In genomic region chr13:115037304-115037703, GRCm38 (mm10) we compare ENCODE assay signal across 14 mouse cellular contexts. TPM values are rescaled to one million over a fixed set of nuclear protein-coding genes. Genes with fewer than 3 reads are reported as not detected.
DNase-seq lines count a peak whose midpoint lies in the region; ATAC-seq and TF ChIP-seq lines count a peak whose summit lies in the region.
"Had no signal": no experiment of that assay in that cellular context is flagged by ENCODE, and none has a peak within 500 bp of the region (broad histone marks: within the 10 kb centered on the region; RNA-seq: fewer than 3 reads in every experiment).

No protein-coding gene starts in this region.

- peak; percentile 65 for DNase-seq in hindbrain, postnatal 0 days (ENCODE audit: low spot score)
- no peak for DNase-seq in hindbrain, embryonic 10.5 days (ENCODE audit: low spot score)
- DNase-seq in lung, postnatal 14 days = no peak
- no peak for DNase-seq in left cerebral cortex, adult 18-20 months (ENCODE audit: low spot score in 2 of 2)
- DNase-seq: adrenal gland, postnatal 25 days; cerebellum, postnatal 25 days; gastrocnemius, postnatal 14 days; heart, postnatal 14 days; lung, adult 18-20 months; thymus, adult 18-20 months had no signal

- no peaks in the 10 kb centered on the region for H3K9me3 ChIP-seq in hindbrain, postnatal 0 days (ENCODE audit: low read length)
- H3K9me3 ChIP-seq in hindbrain, embryonic 10.5 days = no peaks in the 10 kb centered on the region
- no peaks in the 10 kb centered on the region for H3K9me3 ChIP-seq in lung, embryonic 16.5 days (ENCODE audit: control insufficient read depth, low read length)
- no peaks in the 10 kb centered on the region for H3K9me3 ChIP-seq in embryonic facial prominence, embryonic 15.5 days (replicated peaks)
- no peaks in the 10 kb centered on the region for H3K9me3 ChIP-seq in stomach, embryonic 15.5 days

- no peak overlapping the region for H3K4me2 ChIP-seq in hindbrain, postnatal 0 days (ENCODE audit: low read depth, low read length)
- no peak overlapping the region for H3K4me2 ChIP-seq in lung, embryonic 16.5 days (ENCODE audit: low read depth, low read length)
- H3K4me2 ChIP-seq in embryonic facial prominence, embryonic 15.5 days (replicated peaks) = no peak overlapping the region
- no peak overlapping the region for H3K4me2 ChIP-seq in stomach, embryonic 15.5 days
- H3K4me2 ChIP-seq: midbrain, embryonic 11.5 days had no signal

- H3K36me3 ChIP-seq in hindbrain, postnatal 0 days (ENCODE audit: insufficient read depth, low read length) = no peaks in the 10 kb centered on the region
- H3K36me3 ChIP-seq in hindbrain, embryonic 10.5 days = no peaks in the 10 kb centered on the region
- H3K36me3 ChIP-seq in lung, embryonic 16.5 days (ENCODE audit: control insufficient read depth, insufficient read depth, low read length) = no peaks in the 10 kb centered on the region
- H3K36me3 ChIP-seq in embryonic facial prominence, embryonic 15.5 days = no peaks in the 10 kb centered on the region
- H3K36me3 ChIP-seq in stomach, embryonic 15.5 days = no peaks in the 10 kb centered on the region

- H3K4me1 ChIP-seq in hindbrain, postnatal 0 days (ENCODE audit: insufficient read depth, low read length) = peaks cover 3% of the 10 kb centered on the region; the same call in 1 of the 2 replicates
- H3K4me1 ChIP-seq in hindbrain, embryonic 10.5 days (replicated peaks) = no peaks in the 10 kb centered on the region
- H3K4me1 ChIP-seq in lung, embryonic 16.5 days (replicated peaks; ENCODE audit: control insufficient read depth, insufficient read depth, low read length) = peaks cover 5% of the 10 kb centered on the region
- no peaks in the 10 kb centered on the region for H3K4me1 ChIP-seq in embryonic facial prominence, embryonic 15.5 days
- no peaks in the 10 kb centered on the region for H3K4me1 ChIP-seq in stomach, embryonic 15.5 days

- 30% methylated on average over 4 of the region's 4 CpGs for WGBS in hindbrain, postnatal 0 days
- WGBS in hindbrain, embryonic 10.5 days = 89% methylated on average over 4 of the region's 4 CpGs
- WGBS in lung, embryonic 16.5 days = 60% methylated on average over 4 of the region's 4 CpGs
- WGBS in embryonic facial prominence, embryonic 15.5 days = 70% methylated on average over 4 of the region's 4 CpGs
- 62% methylated on average over 4 of the region's 4 CpGs for WGBS in stomach, embryonic 15.5 days

- H3K27me3 ChIP-seq in hindbrain, postnatal 0 days (ENCODE audit: insufficient read depth, low read length) = no peaks in the 10 kb centered on the region
- H3K27me3 ChIP-seq in hindbrain, embryonic 10.5 days (ENCODE audit: insufficient read depth, poor library complexity, severe bottlenecking) = no peaks in the 10 kb centered on the region
- H3K27me3 ChIP-seq in lung, embryonic 16.5 days (ENCODE audit: control insufficient read depth, insufficient read depth, low read depth, low read length) = no peaks in the 10 kb centered on the region
- no peaks in the 10 kb centered on the region for H3K27me3 ChIP-seq in embryonic facial prominence, embryonic 15.5 days
- H3K27me3 ChIP-seq in stomach, embryonic 15.5 days (replicated peaks) = no peaks in the 10 kb centered on the region

- no peak overlapping the region for H3K4me3 ChIP-seq in hindbrain, postnatal 0 days (ENCODE audit: low read length)
- H3K4me3 ChIP-seq in hindbrain, embryonic 10.5 days = no peak overlapping the region
- H3K4me3 ChIP-seq in lung, embryonic 16.5 days (ENCODE audit: low read length) = no peak overlapping the region
- H3K4me3 ChIP-seq in embryonic facial prominence, embryonic 15.5 days (replicated peaks) = no peak overlapping the region
- H3K4me3 ChIP-seq in stomach, embryonic 15.5 days (replicated peaks) = no peak overlapping the region

- ATAC-seq in hindbrain, postnatal 0 days = peak; percentile 70
- ATAC-seq in lung, embryonic 16.5 days (ENCODE audit: low read depth) = peak; percentile 77
- ATAC-seq in embryonic facial prominence, embryonic 15.5 days (ENCODE audit: insufficient number of reproducible peaks, low FRiP score, low TSS enrichment, low read depth) = 0 out of 2 replicates have a peak, but pooled peaks have one; percentile 47
- peak; percentile 56; the same call in 1 of the 2 replicates for ATAC-seq in stomach, embryonic 15.5 days (ENCODE audit: insufficient read depth, low FRiP score, low read depth)

- no peak for TF ChIP-seq CTCF in hindbrain, postnatal 0 days (IDR thresholded peaks at IDR 0.05; ENCODE audit: low read depth)

- H3K27ac ChIP-seq in hindbrain, postnatal 0 days = no peak overlapping the region
- no peak overlapping the region for H3K27ac ChIP-seq in hindbrain, embryonic 10.5 days
- no peak overlapping the region for H3K27ac ChIP-seq in lung, embryonic 16.5 days (ENCODE audit: low read length)
- H3K27ac ChIP-seq in embryonic facial prominence, embryonic 15.5 days (replicated peaks) = no peak overlapping the region
- no peak overlapping the region for H3K27ac ChIP-seq in stomach, embryonic 15.5 days

- no peak overlapping the region for H3K9ac ChIP-seq in hindbrain, postnatal 0 days (replicated peaks; ENCODE audit: low read length)
- no peak overlapping the region for H3K9ac ChIP-seq in lung, embryonic 16.5 days (ENCODE audit: low read length)
- H3K9ac ChIP-seq in embryonic facial prominence, embryonic 15.5 days = no peak overlapping the region
- H3K9ac ChIP-seq in stomach, embryonic 15.5 days = no peak overlapping the region

RNA-seq across cellular contexts. Expression of gene Pelo, which starts 52.7 kb away (rescaled TPM):
- total RNA-seq in hindbrain, postnatal 0 days (2014; rRNA removed) = 9.8 and 16.0 TPM in 2 replicates
- 7.4 and 7.8 TPM in 2 replicates for polyA plus RNA-seq in hindbrain, postnatal 0 days (2015; fragmentation: Nextera tagmentation; extraction: Ambion mirVana)
- 5.3 and 5.9 TPM in 2 replicates for polyA plus RNA-seq in hindbrain, embryonic 10.5 days (2016; fragmentation: Nextera tagmentation; extraction: Ambion mirVana)
- 4.4 and 5.0 TPM in 2 replicates for polyA plus RNA-seq in lung, embryonic 16.5 days (2015; fragmentation: Nextera tagmentation; extraction: Ambion mirVana)
- 5.6 and 6.8 TPM in 2 replicates for polyA plus RNA-seq in embryonic facial prominence, embryonic 15.5 days (2015; fragmentation: Nextera tagmentation; extraction: Ambion mirVana)
- polyA plus RNA-seq in stomach, embryonic 15.5 days (2015; fragmentation: Nextera tagmentation; extraction: Ambion mirVana) = 5.1 and 5.5 TPM in 2 replicates
- total RNA-seq in left cerebral cortex, adult 18-20 months (2021) = 10 to 100 TPM; 20.9 to 23.1 TPM
